In the genomic region with DNA sequence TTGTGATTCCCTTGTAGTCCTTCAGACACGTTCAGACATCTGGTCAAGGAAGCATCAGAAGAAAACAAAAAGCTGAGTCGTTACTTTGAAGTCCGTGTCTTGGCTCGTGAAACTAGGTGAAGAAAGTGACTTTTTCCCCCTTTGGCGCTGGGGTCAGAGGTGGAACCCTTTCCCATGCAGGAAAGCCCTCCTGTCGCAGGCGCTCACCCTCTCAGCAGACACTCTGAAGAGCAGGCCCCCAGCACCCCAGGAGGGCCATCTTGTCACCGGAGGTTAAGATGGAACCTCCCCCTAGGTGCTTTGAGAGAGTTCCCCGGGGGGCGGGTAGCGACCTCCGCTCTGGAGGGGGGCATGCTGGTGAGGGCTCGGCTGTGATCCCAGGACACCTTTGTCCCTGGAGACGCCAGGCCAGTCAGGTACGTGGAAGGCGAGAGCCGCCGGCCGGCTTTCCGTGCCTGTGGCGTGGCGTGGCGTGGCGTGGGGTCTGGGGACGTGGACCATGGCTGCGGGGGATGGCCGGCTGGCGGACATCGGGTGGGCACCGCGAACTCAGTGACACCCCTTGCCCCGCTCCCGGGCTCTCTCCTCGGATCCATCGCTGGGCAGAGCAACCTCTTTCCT, we compare ENCODE assay signal across 8 mouse cellular contexts. TPM values are rescaled to one million over a fixed set of nuclear protein-coding genes. Genes with fewer than 3 reads are reported as not detected.
DNase-seq lines count a peak whose midpoint lies in the region; ATAC-seq and TF ChIP-seq lines count a peak whose summit lies in the region.

No protein-coding gene starts in this region.

- no peak for TF ChIP-seq EP300 in CH12.LX (IDR thresholded peaks at IDR 0.05; ENCODE audit: low read length)
- no peak for TF ChIP-seq EP300 in liver, postnatal 0 days (IDR thresholded peaks at IDR 0.05; ENCODE audit: low read depth)

- no peaks in the 10 kb centered on the region for H3K27me3 ChIP-seq in CH12.LX (replicated peaks)
- no peaks in the 10 kb centered on the region for H3K27me3 ChIP-seq in heart, embryonic 12.5 days (replicated peaks)
- H3K27me3 ChIP-seq in kidney, embryonic 16.5 days (ENCODE audit: insufficient read depth, low read length): no peaks in the 10 kb centered on the region
- no peaks in the 10 kb centered on the region for H3K27me3 ChIP-seq in liver, postnatal 0 days (ENCODE audit: insufficient read depth, low read length)
- no peaks in the 10 kb centered on the region for H3K27me3 ChIP-seq in neural tube, embryonic 12.5 days (replicated peaks)

- ATAC-seq in erythroblast, adult 5-6 weeks (replicated peaks; ENCODE audit: low FRiP score, poor library complexity, severe bottlenecking): peak; percentile 44
- ATAC-seq in heart, embryonic 12.5 days (ENCODE audit: insufficient number of reproducible peaks, low FRiP score): peak; percentile 33
- no peak; the same call in 1 of the 2 replicates for ATAC-seq in kidney, embryonic 16.5 days (ENCODE audit: low FRiP score, low TSS enrichment)
- ATAC-seq in liver, postnatal 0 days: peak; percentile 8
- ATAC-seq in neural tube, embryonic 12.5 days (ENCODE audit: low FRiP score, low read depth): peak; percentile 60

- H3K4me3 ChIP-seq in CH12.LX (replicated peaks in 1 of 3; ENCODE audit: low read depth in 2 of 3, low read length in 2 of 3, poor library complexity in 1 of 3): peak overlapping the region; percentile 80 to 99 (median 82)
- peak overlapping the region; percentile 84 for H3K4me3 ChIP-seq in bone marrow, adult 2 months (replicated peaks; ENCODE audit: control insufficient read depth, low read depth, low read length)
- H3K4me3 ChIP-seq in heart, embryonic 12.5 days: peak overlapping the region; percentile 85
- H3K4me3 ChIP-seq in kidney, embryonic 16.5 days (ENCODE audit: low read length): peak overlapping the region; percentile 89
- H3K4me3 ChIP-seq in liver, postnatal 0 days (ENCODE audit: low read depth, low read length): peak overlapping the region; percentile 92
- H3K4me3 ChIP-seq in neural tube, embryonic 12.5 days: peak overlapping the region; percentile 97

- no peak for TF ChIP-seq CTCF in CH12.LX (conservative IDR thresholded peaks at IDR 0.05 in 1 of 2, IDR thresholded peaks at IDR 0.05 in 1 of 2; ENCODE audit: low read depth in 2 of 2, low read length in 2 of 2)
- no peak for TF ChIP-seq CTCF in bone marrow, adult 2 months (IDR thresholded peaks at IDR 0.05; ENCODE audit: control insufficient read depth, insufficient read depth, low read length)
- no peak for TF ChIP-seq CTCF in liver, postnatal 0 days (IDR thresholded peaks at IDR 0.05; ENCODE audit: low read depth)

- peak overlapping the region; percentile 85 for H3K9ac ChIP-seq in CH12.LX (ENCODE audit: insufficient read depth, low read depth)
- peak overlapping the region; percentile 97 for H3K9ac ChIP-seq in heart, embryonic 12.5 days
- H3K9ac ChIP-seq in kidney, embryonic 16.5 days (replicated peaks; ENCODE audit: low read length): peak overlapping the region; percentile 93
- H3K9ac ChIP-seq in liver, postnatal 0 days (replicated peaks): peak overlapping the region; percentile 99
- H3K9ac ChIP-seq in neural tube, embryonic 12.5 days: peak overlapping the region; percentile 91

- in situ Hi-C loops in CH12.LX (cut with MboI; ENCODE audit: low pct_ligation_motif_present, low pct_unique_long_range_greater_than_20kb, low sequenced_read_pairs): no loop called here

- no peaks in the 10 kb centered on the region for H3K9me3 ChIP-seq in CH12.LX (replicated peaks; ENCODE audit: low read length)
- no peaks in the 10 kb centered on the region for H3K9me3 ChIP-seq in heart, embryonic 12.5 days (replicated peaks)
- H3K9me3 ChIP-seq in kidney, embryonic 16.5 days (ENCODE audit: low read length): no peaks in the 10 kb centered on the region
- H3K9me3 ChIP-seq in liver, postnatal 0 days (ENCODE audit: low read length): no peaks in the 10 kb centered on the region
- no peaks in the 10 kb centered on the region for H3K9me3 ChIP-seq in neural tube, embryonic 12.5 days

- H3K36me3 ChIP-seq in CH12.LX (replicated peaks in 1 of 2; ENCODE audit: control insufficient read depth in 1 of 2, insufficient read depth in 1 of 2, low read length in 1 of 2): peaks cover 12 to 26% of the 10 kb centered on the region in 2 experiments
- peaks cover 13% of the 10 kb centered on the region for H3K36me3 ChIP-seq in heart, embryonic 12.5 days
- H3K36me3 ChIP-seq in kidney, embryonic 16.5 days (ENCODE audit: insufficient read depth, low read length): peaks cover 17% of the 10 kb centered on the region; the same call in 1 of the 2 replicates
- H3K36me3 ChIP-seq in liver, postnatal 0 days (replicated peaks; ENCODE audit: insufficient read depth, low read length): peaks cover 13% of the 10 kb centered on the region
- H3K36me3 ChIP-seq in neural tube, embryonic 12.5 days: peaks cover 14% of the 10 kb centered on the region

- dilution Hi-C loops in CH12.LX (cut with MboI; ENCODE audit: extremely low pct_ligation_motif_present, extremely low pct_unique_long_range_greater_than_20kb, low sequenced_read_pairs): no loop called here

- under 1% methylated on average over 35 of the region's 35 CpGs for WGBS in bone marrow, adult 2 months
- 2% methylated on average over 35 of the region's 35 CpGs for WGBS in heart, embryonic 12.5 days
- under 1% methylated on average over 35 of the region's 35 CpGs for WGBS in kidney, embryonic 16.5 days
- 1% methylated on average over 35 of the region's 35 CpGs for WGBS in liver, postnatal 0 days (ENCODE audit: insufficient replicate concordance)
- under 1% methylated on average over 35 of the region's 35 CpGs for WGBS in neural tube, embryonic 12.5 days

- TF ChIP-seq RAD21 in CH12.LX (IDR thresholded peaks at IDR 0.05; ENCODE audit: low read depth, low read length): no peak

- peaks cover 43% of the 10 kb centered on the region for H3K79me2 ChIP-seq in CH12.LX (replicated peaks; ENCODE audit: control insufficient read depth, extremely low read depth, insufficient read depth, poor library complexity, severe bottlenecking)

- peak overlapping the region; percentile 52 for H3K27ac ChIP-seq in CH12.LX (ENCODE audit: insufficient read depth, low read depth)
- peak overlapping the region; percentile 95 for H3K27ac ChIP-seq in bone marrow, adult 2 months (ENCODE audit: control insufficient read depth, insufficient read depth, low read depth, low read length, poor library complexity)
- peak overlapping the region; percentile 98 for H3K27ac ChIP-seq in heart, embryonic 12.5 days (ENCODE audit: poor library complexity, severe bottlenecking)
- H3K27ac ChIP-seq in kidney, embryonic 16.5 days (ENCODE audit: low read length): peak overlapping the region; percentile 97
- H3K27ac ChIP-seq in liver, postnatal 0 days (ENCODE audit: low read depth): peak overlapping the region; percentile 99
- peak overlapping the region; percentile 93 for H3K27ac ChIP-seq in neural tube, embryonic 12.5 days

- peak overlapping the region; percentile 65 for H3K4me2 ChIP-seq in CH12.LX (ENCODE audit: insufficient read depth, low read depth, poor library complexity, severe bottlenecking)
- peak overlapping the region; percentile 87 for H3K4me2 ChIP-seq in heart, embryonic 12.5 days
- peak overlapping the region; percentile 89 for H3K4me2 ChIP-seq in kidney, embryonic 16.5 days (replicated peaks; ENCODE audit: low read depth, low read length)
- peak overlapping the region; percentile 86 for H3K4me2 ChIP-seq in liver, postnatal 0 days (ENCODE audit: low read depth, low read length)
- H3K4me2 ChIP-seq in neural tube, embryonic 12.5 days (replicated peaks): peak overlapping the region; percentile 87

- TF ChIP-seq POLR2A in CH12.LX (IDR thresholded peaks at IDR 0.05; ENCODE audit: low read depth, low read length): no peak
- no peak for TF ChIP-seq POLR2A in bone marrow, adult 2 months (IDR thresholded peaks at IDR 0.05; ENCODE audit: borderline replicate concordance, control insufficient read depth, low read depth, low read length)

- H3K4me1 ChIP-seq in CH12.LX (ENCODE audit: control insufficient read depth in 1 of 2, insufficient read depth in 2 of 2): peaks cover 0 to 37% of the 10 kb centered on the region in 2 experiments; a peak in 3 of 4 replicates
- H3K4me1 ChIP-seq in bone marrow, adult 2 months (ENCODE audit: control insufficient read depth, insufficient read depth, low read length): no peaks in the 10 kb centered on the region; the same call in 1 of the 2 replicates
- peaks cover 25% of the 10 kb centered on the region for H3K4me1 ChIP-seq in heart, embryonic 12.5 days (replicated peaks)
- peaks cover 25% of the 10 kb centered on the region for H3K4me1 ChIP-seq in kidney, embryonic 16.5 days (ENCODE audit: insufficient read depth, low read length)
- H3K4me1 ChIP-seq in liver, postnatal 0 days (ENCODE audit: insufficient read depth): peaks cover 24% of the 10 kb centered on the region
- H3K4me1 ChIP-seq in neural tube, embryonic 12.5 days: peaks cover 18% of the 10 kb centered on the region

- peak; percentile 45 for DNase-seq in CH12.LX (ENCODE audit: extremely low read depth)
- DNase-seq in liver, postnatal 0 days: no peak
- DNase-seq in thymus, adult 18-20 months: peak; percentile 62 to 70

RNA-seq across cellular contexts. Expression of a gene that starts 2.0 kb away (rescaled TPM):
- 71.8 and 78.0 TPM in 2 replicates for total RNA-seq in CH12.LX (2012; rRNA removed)
- 90.6 and 96.5 TPM in 2 replicates for total RNA-seq in CH12.LX (2014; rRNA removed)
- 85.1 and 103 TPM in 2 replicates for polyA plus RNA-seq in CH12.LX (2012; ENCODE audit: insufficient read length, low read depth)
- 25.7 and 33.3 TPM in 2 replicates for polyA plus RNA-seq in bone marrow, adult 2 months (2011; ENCODE audit: insufficient read depth, insufficient read length, low replicate concordance, missing spikeins)
- 27.2 and 36.3 TPM in 2 replicates for total RNA-seq in erythroblast, adult 5-6 weeks (2015; ENCODE audit: low replicate concordance)
- 67.6 and 70.0 TPM in 2 replicates for total RNA-seq in erythroblast, adult 5-6 weeks (2017; ENCODE audit: low replicate concordance)
- polyA plus RNA-seq in heart, embryonic 12.5 days (2016; fragmentation: Nextera tagmentation; extraction: Ambion mirVana): 20.7 and 21.0 TPM in 2 replicates
- 14.0 and 18.4 TPM in 2 replicates for polyA plus RNA-seq in kidney, embryonic 16.5 days (2015; fragmentation: Nextera tagmentation; extraction: Ambion mirVana)
- 5.3 and 6.4 TPM in 2 replicates for polyA plus RNA-seq in liver, postnatal 0 days (2015; fragmentation: Nextera tagmentation; extraction: Ambion mirVana)
- 22.1 and 25.4 TPM in 2 replicates for polyA plus RNA-seq in neural tube, embryonic 12.5 days (2016; fragmentation: Nextera tagmentation; extraction: Ambion mirVana)

RNA-seq across cellular contexts. Expression of a gene that starts 33.9 kb away (rescaled TPM):
- total RNA-seq in CH12.LX (2012; rRNA removed) (not detected in 2 replicates), CH12.LX (2014; rRNA removed) (not detected in 2 replicates)
- polyA plus RNA-seq in CH12.LX (2012; ENCODE audit: insufficient read length, low read depth): not detected in 2 replicates
- not detected in 2 replicates for polyA plus RNA-seq in bone marrow, adult 2 months (2011; ENCODE audit: insufficient read depth, insufficient read length, low replicate concordance, missing spikeins)
- not detected in 2 replicates for total RNA-seq in erythroblast, adult 5-6 weeks (2015; ENCODE audit: low replicate concordance)
- total RNA-seq in erythroblast, adult 5-6 weeks (2017; ENCODE audit: low replicate concordance): not detected in 2 replicates
- not detected in 2 replicates for polyA plus RNA-seq in heart, embryonic 12.5 days (2016; fragmentation: Nextera tagmentation; extraction: Ambion mirVana)
- polyA plus RNA-seq in kidney, embryonic 16.5 days (2015; fragmentation: Nextera tagmentation; extraction: Ambion mirVana): not detected in 2 replicates
- polyA plus RNA-seq in liver, postnatal 0 days (2015; fragmentation: Nextera tagmentation; extraction: Ambion mirVana): not detected in 2 replicates
- polyA plus RNA-seq in neural tube, embryonic 12.5 days (2016; fragmentation: Nextera tagmentation; extraction: Ambion mirVana): not detected in 2 replicates

RNA-seq across cellular contexts. Expression of a gene that starts 54.4 kb away (rescaled TPM):
- total RNA-seq in CH12.LX (2012; rRNA removed): 58.4 and 66.1 TPM in 2 replicates
- 112 and 118 TPM in 2 replicates for total RNA-seq in CH12.LX (2014; rRNA removed)
- 94.6 and 102 TPM in 2 replicates for polyA plus RNA-seq in CH12.LX (2012; ENCODE audit: insufficient read length, low read depth)
- polyA plus RNA-seq in bone marrow, adult 2 months (2011; ENCODE audit: insufficient read depth, insufficient read length, low replicate concordance, missing spikeins): 3.3 and 4.5 TPM in 2 replicates
- 6.3 and 6.5 TPM in 2 replicates for total RNA-seq in erythroblast, adult 5-6 weeks (2015; ENCODE audit: low replicate concordance)
- 4.7 and 5.3 TPM in 2 replicates for total RNA-seq in erythroblast, adult 5-6 weeks (2017; ENCODE audit: low replicate concordance)
- polyA plus RNA-seq in heart, embryonic 12.5 days (2016; fragmentation: Nextera tagmentation; extraction: Ambion mirVana): 28.6 and 30.0 TPM in 2 replicates
- polyA plus RNA-seq in kidney, embryonic 16.5 days (2015; fragmentation: Nextera tagmentation; extraction: Ambion mirVana): 44.7 and 45.7 TPM in 2 replicates
- polyA plus RNA-seq in liver, postnatal 0 days (2015; fragmentation: Nextera tagmentation; extraction: Ambion mirVana): 7.7 and 9.3 TPM in 2 replicates
- 35.3 and 38.4 TPM in 2 replicates for polyA plus RNA-seq in neural tube, embryonic 12.5 days (2016; fragmentation: Nextera tagmentation; extraction: Ambion mirVana)
